Mouse (Mus musculus) heart, adult 11 months (tissue): ENCODE measurements around the gene Dapk2.

ENCODE experiments used
- DNase-seq: peaks from one replicate; pipeline ENCODE4 v3.0.0; 2022

Gene Dapk2

GRCm38 (mm10) chr9:66239173-66239572 lies 81.2 kb downstream of the Dapk2 start:
- DNase-seq: peak; percentile 90

- no peak for DNase-seq
Measured at GRCm38 (mm10) chr9:66239691-66240090, 81.7 kb downstream of the Dapk2 start.

- peak; percentile 94 for DNase-seq
Measured at GRCm38 (mm10) chr9:66240493-66240892, 82.5 kb downstream of the Dapk2 start.

- no peak for DNase-seq
Measured at GRCm38 (mm10) chr9:66240991-66241390, 83.0 kb downstream of the Dapk2 start.

- DNase-seq: no peak
Measured at GRCm38 (mm10) chr9:66241722-66242121, 83.7 kb downstream of the Dapk2 start.

GRCm38 (mm10) chr9:66243240-66243639 lies 85.2 kb downstream of the Dapk2 start:
- peak; percentile 97 for DNase-seq

- DNase-seq: no peak
Measured at GRCm38 (mm10) chr9:66244079-66244478, 86.1 kb downstream of the Dapk2 start.

GRCm38 (mm10) chr9:66245707-66246106 lies 87.7 kb downstream of the Dapk2 start:
- peak; percentile 97 for DNase-seq

GRCm38 (mm10) chr9:66249281-66249680 lies 91.3 kb downstream of the Dapk2 start:
- peak; percentile 95 for DNase-seq

GRCm38 (mm10) chr9:66251159-66251691 lies 93.2 kb downstream of the Dapk2 start:
- DNase-seq: no peak

- peak; percentile 91 for DNase-seq
Measured at GRCm38 (mm10) chr9:66261741-66262140, 103.7 kb downstream of the Dapk2 start.

- no peak for DNase-seq
Measured at GRCm38 (mm10) chr9:66263701-66264100, 105.7 kb downstream of the Dapk2 start.

- DNase-seq: no peak
Measured at GRCm38 (mm10) chr9:66265645-66266044, 107.6 kb downstream of the Dapk2 start.

- DNase-seq: no peak
Measured at GRCm38 (mm10) chr9:66266237-66267170, 108.5 kb downstream of the Dapk2 start.

- DNase-seq: no peak
Measured at GRCm38 (mm10) chr9:66268804-66269203, 110.8 kb downstream of the Dapk2 start.

- peak; percentile 94 for DNase-seq
Measured at GRCm38 (mm10) chr9:66270038-66270437, 112.0 kb downstream of the Dapk2 start.

- DNase-seq: no peak
Measured at GRCm38 (mm10) chr9:66271726-66272125, 113.7 kb downstream of the Dapk2 start.

- no peak for DNase-seq
Measured at GRCm38 (mm10) chr9:66273632-66274031, 115.6 kb downstream of the Dapk2 start.

- DNase-seq: no peak
Measured at GRCm38 (mm10) chr9:66274657-66275056, 116.6 kb downstream of the Dapk2 start.

GRCm38 (mm10) chr9:66275267-66275991 lies 117.4 kb downstream of the Dapk2 start:
- peak; percentile 97 for DNase-seq

GRCm38 (mm10) chr9:66276062-66276461 lies 118.0 kb downstream of the Dapk2 start:
- DNase-seq: no peak

GRCm38 (mm10) chr9:66276697-66277385 lies 118.8 kb downstream of the Dapk2 start:
- peak; percentile 100 for DNase-seq

- DNase-seq: peak; percentile 96
Measured at GRCm38 (mm10) chr9:66279647-66280046, 121.6 kb downstream of the Dapk2 start.
